Mouse (Mus musculus) hindbrain, embryonic 16.5 days (tissue): ENCODE results near the gene Inpp4b. TPM values are rescaled to one million over a fixed set of nuclear protein-coding genes. Genes with fewer than 3 reads are reported as not detected.

Experiments
- ATAC-seq: fragments of 200-750 bp; cut with Nextera tagmentation; 2 replicates; pipeline ENCODE4 v1.8.0; 2017; ENCODE audit warnings: moderate TSS enrichment, moderate library complexity
- H3K27ac ChIP-seq: fragments of 300-500 bp; sonication (generic); 2 replicates; pipeline ENCODE4 v1.5.1; 2014; ENCODE audit warnings: low read depth, mild to moderate bottlenecking, control low read depth, low read length, moderate library complexity
- H3K27me3 ChIP-seq: fragments of 300-500 bp; sonication (generic); replicated peaks from 2 replicates; pipeline ENCODE4 v1.6.1; 2014; ENCODE audit warnings: low read length; ENCODE audit not compliant: control insufficient read depth, insufficient read depth
- H3K36me3 ChIP-seq: fragments of 300-500 bp; sonication (generic); 2 replicates; pipeline ENCODE4 v1.6.1; 2014; ENCODE audit warnings: mild to moderate bottlenecking, low read length, moderate library complexity, mixed read lengths; ENCODE audit not compliant: control insufficient read depth, insufficient read depth
- H3K4me1 ChIP-seq: fragments of 300-500 bp; sonication (generic); 2 replicates; pipeline ENCODE4 v1.6.1; 2014; ENCODE audit warnings: low read depth, low read length; ENCODE audit not compliant: control insufficient read depth, insufficient read depth
- H3K4me2 ChIP-seq: fragments of 300-500 bp; sonication (generic); 2 replicates; pipeline ENCODE4 v1.6.1; 2014; ENCODE audit warnings: mild to moderate bottlenecking, low read length, control low read depth, moderate library complexity
- H3K4me3 ChIP-seq: fragments of 300-500 bp; sonication (generic); 2 replicates; pipeline ENCODE4 v1.5.1; 2014; ENCODE audit warnings: mild to moderate bottlenecking, low read length, control low read depth, moderate library complexity
- H3K9ac ChIP-seq: fragments of 300-500 bp; sonication (generic); 2 replicates; pipeline ENCODE4 v1.6.1; 2014; ENCODE audit warnings: low read depth, mild to moderate bottlenecking, control low read depth, low read length, moderate library complexity
- H3K9me3 ChIP-seq: fragments of 300-500 bp; sonication (generic); 2 replicates; pipeline ENCODE4 v1.6.1; 2014; ENCODE audit warnings: mild to moderate bottlenecking, low read length, moderate library complexity; ENCODE audit not compliant: control insufficient read depth
- WGBS: fragments of 180-500 bp; shearing (Covaris S2); extraction: QIAGEN DNeasy Blood & Tissue Kit; methylation state at CpG from one replicate; pipeline ENCODE4 v1.1.7; 2014; 5-methylcytosine and 5-hydroxymethylcytosine counted together
- polyA plus RNA-seq: library from polyadenylated mRNA; unstranded; fragments of >200 nt; fragmentation: Nextera tagmentation; extraction: Ambion mirVana; gene quantifications from 2 replicates; pipeline ENCODE4 v1.2.1, GENCODE M21; 2015

Inpp4b gene
- polyA plus RNA-seq, 1 experiment from 2014 or later = 13.6 TPM

DNA sequence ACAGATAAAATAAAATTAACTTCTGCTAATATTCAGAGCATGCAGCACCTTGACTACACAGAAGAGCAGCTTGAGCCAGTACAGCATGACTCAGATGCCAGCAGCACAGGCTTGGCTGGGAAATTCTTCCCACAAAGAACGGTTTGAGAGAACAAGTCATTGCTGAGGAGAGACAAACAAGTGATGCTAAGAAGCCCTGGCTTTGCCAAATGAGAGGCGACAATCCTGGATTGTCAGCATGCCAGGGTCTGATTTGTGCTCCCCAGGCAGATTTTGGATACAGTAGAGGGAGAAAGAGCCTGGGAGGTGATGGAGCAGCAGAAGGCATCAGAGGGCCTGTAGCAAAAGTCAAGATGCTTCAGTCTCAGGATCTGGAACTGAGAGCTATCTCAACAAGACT is 18.2 kb downstream of the Inpp4b start:
- Histone ChIP-seq H3K27me3 (no peaks in the 10 kb centered on the region), H3K36me3 (no peaks in the 10 kb centered on the region), H3K9me3 (no peaks in the 10 kb centered on the region), H3K27ac (0 out of 2 replicates have a peak overlapping the region, but pooled peaks have one; percentile 17), H3K4me2 (no peak overlapping the region), H3K4me1 (no peaks in the 10 kb centered on the region; the same call in 1 of the 2 replicates), H3K4me3 (no peak overlapping the region), H3K9ac (no peak overlapping the region)
- 62% methylated on average over 2 of the region's 2 CpGs for WGBS
- ATAC-seq = peak; percentile 61; the same call in 1 of the 2 replicates

DNA sequence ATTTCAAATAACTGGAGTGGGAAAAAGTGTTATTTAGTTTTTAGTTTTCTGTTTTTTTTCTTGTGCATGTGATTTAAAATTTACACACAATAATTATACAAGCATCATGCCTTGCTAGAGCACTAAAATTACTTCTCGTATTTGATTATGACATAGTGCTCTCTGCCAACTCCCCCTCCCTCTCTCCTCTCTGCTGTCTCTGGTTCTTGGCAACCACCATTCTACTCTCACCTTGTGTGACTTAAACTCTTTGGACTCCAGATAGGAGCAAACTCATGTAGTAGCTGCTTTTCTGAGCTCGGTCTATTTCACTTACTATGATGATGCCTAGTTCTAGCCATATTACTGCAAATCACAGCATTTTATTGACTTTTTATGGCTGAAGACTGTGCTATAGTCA is 18.8 kb downstream of the Inpp4b start:
- Histone ChIP-seq H3K4me2 (no peak overlapping the region), H3K9me3 (no peaks in the 10 kb centered on the region), H3K9ac (no peak overlapping the region), H3K27ac (no peak overlapping the region), H3K4me3 (no peak overlapping the region), H3K36me3 (no peaks in the 10 kb centered on the region), H3K27me3 (no peaks in the 10 kb centered on the region), H3K4me1 (no peaks in the 10 kb centered on the region; the same call in 1 of the 2 replicates)
- ATAC-seq = no peak
- WGBS = 79% methylated on average over 2 of the region's 2 CpGs

DNA sequence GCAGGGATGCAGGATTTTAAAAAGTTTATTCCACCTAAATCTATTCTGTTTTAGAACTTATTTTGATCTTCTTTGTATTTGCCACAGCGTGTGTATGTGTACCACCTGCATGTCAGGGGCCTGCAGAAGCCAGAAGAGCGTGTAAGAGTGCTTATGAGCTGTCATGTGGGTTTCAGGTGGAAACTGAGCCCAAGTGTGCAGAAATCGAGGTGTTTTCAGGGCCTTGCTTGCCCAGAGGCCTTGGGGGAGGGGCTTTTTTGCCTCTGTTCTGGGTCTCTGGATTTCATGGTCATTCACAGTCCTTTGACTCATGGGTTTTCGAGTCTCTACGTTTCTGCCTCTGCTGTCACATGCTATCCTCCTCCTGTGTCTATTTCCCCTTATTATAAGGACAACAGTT is 28.3 kb downstream of the Inpp4b start:
- no peaks in the 10 kb centered on the region for H3K27me3 ChIP-seq
- no peaks in the 10 kb centered on the region for H3K9me3 ChIP-seq
- ATAC-seq = no peak
- H3K9ac ChIP-seq = no peak overlapping the region
- H3K4me1 ChIP-seq = no peaks in the 10 kb centered on the region
- H3K4me2 ChIP-seq = no peak overlapping the region
- no peak overlapping the region for H3K27ac ChIP-seq
- H3K4me3 ChIP-seq = no peak overlapping the region
- no peaks in the 10 kb centered on the region for H3K36me3 ChIP-seq
- WGBS = 60% methylated on average over 5 of the region's 5 CpGs

DNA sequence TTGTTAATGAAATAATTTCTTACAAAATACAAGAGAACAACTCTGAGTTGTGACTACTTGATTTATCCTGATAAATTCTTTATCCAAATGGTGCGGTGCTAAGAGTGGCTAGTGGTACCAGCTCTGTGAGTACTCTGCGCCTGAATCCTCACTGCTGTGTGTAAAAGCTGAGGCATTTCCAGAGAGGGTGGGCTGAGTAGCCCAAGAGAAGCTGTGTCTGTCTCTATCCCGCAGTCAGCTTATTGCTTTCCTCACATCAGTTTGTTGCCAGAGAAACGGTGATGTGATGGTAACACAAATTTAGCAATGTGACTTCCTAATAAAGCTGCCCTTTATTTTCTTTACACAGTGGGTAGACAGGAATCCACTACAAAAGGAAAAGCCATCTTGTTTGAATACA is 29.5 kb downstream of the Inpp4b start:
- Histone ChIP-seq H3K9ac (no peak overlapping the region), H3K4me2 (no peak overlapping the region), H3K9me3 (no peaks in the 10 kb centered on the region), H3K4me3 (no peak overlapping the region), H3K27ac (no peak overlapping the region), H3K4me1 (no peaks in the 10 kb centered on the region), H3K36me3 (no peaks in the 10 kb centered on the region), H3K27me3 (no peaks in the 10 kb centered on the region)
- WGBS = 46% methylated on average over 4 of the region's 4 CpGs
- ATAC-seq = 0 out of 2 replicates have a peak, but pooled peaks have one; percentile 68

DNA sequence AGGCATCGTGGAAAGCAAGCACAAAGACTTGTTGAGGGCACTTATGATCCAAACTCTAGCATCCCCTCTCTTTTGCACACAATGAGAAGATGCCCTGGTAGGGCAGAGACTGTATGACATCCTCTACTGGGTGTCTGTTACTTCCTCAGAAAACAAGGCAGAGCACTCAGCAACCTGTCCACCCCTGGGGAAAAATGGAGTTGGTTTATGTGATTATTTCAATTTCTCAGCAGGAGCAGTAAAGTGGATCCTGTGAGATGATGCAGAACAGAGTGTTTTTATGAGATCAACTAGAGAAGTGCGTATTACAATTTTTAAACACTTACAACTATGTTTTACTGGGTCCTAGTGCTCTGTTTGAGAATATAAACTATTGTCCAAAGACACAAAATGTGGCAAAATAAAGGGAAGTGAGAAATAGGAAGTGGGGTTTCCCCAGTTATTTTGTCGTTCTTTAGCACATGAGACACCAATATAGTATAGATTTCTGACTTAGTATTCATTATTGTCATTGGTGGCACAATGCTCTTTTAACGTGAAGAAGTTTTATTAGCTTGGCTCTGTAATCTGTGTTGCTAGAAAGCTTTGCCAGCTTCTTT is 32.6 kb downstream of the Inpp4b start:
- 79% methylated on average over 4 of the region's 4 CpGs for WGBS
- H3K9ac ChIP-seq = no peak overlapping the region
- no peak overlapping the region for H3K27ac ChIP-seq
- no peaks in the 10 kb centered on the region for H3K9me3 ChIP-seq
- H3K4me1 ChIP-seq = no peaks in the 10 kb centered on the region
- H3K27me3 ChIP-seq = no peaks in the 10 kb centered on the region
- H3K4me2 ChIP-seq = no peak overlapping the region
- ATAC-seq = no peak
- H3K4me3 ChIP-seq = no peak overlapping the region
- no peaks in the 10 kb centered on the region for H3K36me3 ChIP-seq

DNA sequence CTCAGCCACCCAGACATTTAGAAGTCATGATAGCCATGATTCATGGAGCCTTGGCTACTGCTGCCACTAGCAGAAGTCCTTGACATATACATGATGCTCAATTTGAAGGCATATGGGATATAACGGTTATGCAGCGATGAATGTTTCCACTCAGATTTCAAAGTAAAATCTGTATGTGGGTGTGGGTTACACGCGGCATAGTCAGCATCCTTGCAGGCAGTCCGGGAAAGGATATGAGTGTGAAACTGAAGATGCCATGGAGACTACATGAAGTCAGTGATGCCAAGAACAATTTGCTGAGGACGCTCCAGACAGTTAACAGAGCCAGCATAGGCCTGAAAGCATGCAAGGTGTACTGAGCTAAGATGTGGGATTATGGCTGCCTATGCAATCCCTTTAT is 46.6 kb downstream of the Inpp4b start:
- Histone ChIP-seq H3K36me3 (no peaks in the 10 kb centered on the region), H3K4me1 (no peaks in the 10 kb centered on the region), H3K27me3 (no peaks in the 10 kb centered on the region), H3K27ac (no peak overlapping the region), H3K4me3 (no peak overlapping the region), H3K9me3 (no peaks in the 10 kb centered on the region), H3K9ac (no peak overlapping the region), H3K4me2 (no peak overlapping the region)
- WGBS = 92% methylated on average over 6 of the region's 6 CpGs
- no peak for ATAC-seq

DNA sequence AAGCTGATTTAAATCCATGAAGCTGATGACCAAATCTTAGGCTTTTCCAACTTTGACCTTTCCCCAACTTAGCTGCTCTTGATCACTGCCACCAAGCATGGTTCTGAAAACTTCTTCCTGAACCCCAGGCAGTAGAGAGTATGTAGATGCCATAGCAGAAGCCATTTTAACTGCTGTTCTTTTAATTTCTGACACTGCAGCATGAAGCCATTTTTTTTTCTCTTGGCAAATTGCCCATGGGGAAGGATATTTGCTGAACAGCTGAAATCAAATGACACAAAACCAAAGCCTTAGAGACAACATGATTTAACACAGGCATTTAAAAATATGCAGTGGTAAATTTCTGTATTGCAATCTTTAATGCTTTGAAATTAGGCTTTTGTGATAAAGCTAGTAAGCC is 56.7 kb downstream of the Inpp4b start:
- H3K4me3 ChIP-seq = no peak overlapping the region
- no peak overlapping the region for H3K27ac ChIP-seq
- no peaks in the 10 kb centered on the region for H3K27me3 ChIP-seq
- no peak overlapping the region for H3K4me2 ChIP-seq
- no peak overlapping the region for H3K9ac ChIP-seq
- no peaks in the 10 kb centered on the region for H3K4me1 ChIP-seq
- no peaks in the 10 kb centered on the region for H3K9me3 ChIP-seq
- H3K36me3 ChIP-seq = no peaks in the 10 kb centered on the region
- ATAC-seq = no peak

DNA sequence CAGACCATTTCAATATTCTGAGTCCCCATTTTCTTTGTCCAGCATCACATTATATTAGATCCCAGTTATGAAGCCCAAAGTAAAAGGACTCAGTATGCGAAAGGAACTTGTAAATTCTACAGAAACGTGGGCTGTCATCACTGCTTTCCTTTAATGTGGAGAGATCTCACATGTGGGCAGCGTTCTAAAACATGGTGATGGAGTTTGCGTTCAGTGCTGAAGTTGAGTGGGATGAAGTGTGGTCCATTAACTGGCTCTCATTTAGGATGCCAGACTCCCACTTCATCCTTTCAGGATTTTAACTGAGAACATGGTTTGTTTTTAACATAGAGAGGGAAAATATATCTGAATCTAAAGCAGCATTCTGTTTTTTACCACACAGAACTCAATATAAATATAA is 57.1 kb downstream of the Inpp4b start:
- H3K4me3 ChIP-seq = no peak overlapping the region
- no peaks in the 10 kb centered on the region for H3K36me3 ChIP-seq
- no peak overlapping the region for H3K9ac ChIP-seq
- H3K27ac ChIP-seq = no peak overlapping the region
- H3K9me3 ChIP-seq = no peaks in the 10 kb centered on the region
- WGBS = 85% methylated on average over 4 of the region's 4 CpGs
- H3K4me2 ChIP-seq = no peak overlapping the region
- no peak for ATAC-seq
- no peaks in the 10 kb centered on the region for H3K27me3 ChIP-seq
- no peaks in the 10 kb centered on the region for H3K4me1 ChIP-seq

DNA sequence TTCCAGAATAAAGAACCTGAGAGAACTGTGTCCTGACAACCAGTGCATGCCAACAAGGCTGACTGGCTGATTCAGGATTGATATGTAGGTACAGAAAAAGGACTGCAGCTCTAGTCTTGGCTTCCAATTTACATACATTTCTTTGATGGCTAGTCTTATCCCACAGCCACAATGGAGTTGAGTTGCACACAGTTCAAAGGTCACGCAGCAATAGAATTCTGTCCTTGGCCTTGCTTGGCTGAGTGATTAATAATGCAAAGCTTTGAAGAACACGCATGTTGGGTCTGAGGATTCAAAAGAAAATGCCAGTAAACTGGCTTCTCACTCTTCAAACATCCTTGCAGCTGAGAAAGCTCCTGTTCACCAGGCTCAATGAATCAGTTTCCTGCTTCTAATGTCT is 70.4 kb downstream of the Inpp4b start:
- Histone ChIP-seq H3K4me1 (no peaks in the 10 kb centered on the region), H3K9ac (no peak overlapping the region), H3K9me3 (no peaks in the 10 kb centered on the region), H3K27me3 (no peaks in the 10 kb centered on the region), H3K4me2 (no peak overlapping the region), H3K27ac (no peak overlapping the region), H3K36me3 (no peaks in the 10 kb centered on the region), H3K4me3 (no peak overlapping the region)
- WGBS = 53% methylated on average over 2 of the region's 2 CpGs
- ATAC-seq = no peak

DNA sequence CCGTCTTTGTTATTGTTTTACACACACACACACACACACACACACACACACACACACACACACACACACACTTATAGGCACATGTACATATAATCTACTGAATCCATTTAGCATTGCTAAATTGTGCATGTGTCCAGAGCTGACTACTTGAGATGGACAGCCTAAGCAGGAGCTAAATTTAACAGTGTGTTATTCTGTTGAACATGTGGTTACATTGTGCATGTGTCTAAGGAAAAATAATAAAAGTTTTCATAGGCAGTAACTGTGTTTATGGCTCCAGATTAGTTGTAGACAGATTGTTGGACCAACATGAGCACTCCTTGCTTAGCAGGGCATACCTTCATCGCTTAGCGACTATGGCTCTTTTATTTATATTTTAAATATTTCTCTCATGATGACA is 101.6 kb downstream of the Inpp4b start:
- H3K4me3 ChIP-seq = no peak overlapping the region

More for the DNA sequence above, 101.6 kb downstream of the Inpp4b start:
- ATAC-seq = no peak
- H3K4me2 ChIP-seq = no peak overlapping the region
- H3K27me3 ChIP-seq = no peaks in the 10 kb centered on the region
- no peaks in the 10 kb centered on the region for H3K4me1 ChIP-seq
- H3K9ac ChIP-seq = no peak overlapping the region
- H3K9me3 ChIP-seq = no peaks in the 10 kb centered on the region
- H3K27ac ChIP-seq = no peak overlapping the region
- WGBS = 90% methylated on average over 3 of the region's 3 CpGs
- no peaks in the 10 kb centered on the region for H3K36me3 ChIP-seq
